Mouse (Mus musculus): ENCODE results near the gene Pqbp1.
A peak's percentile ranks its signal among the peaks of the same experiment; 100 is the strongest.

The Pqbp1 gene

DNA sequence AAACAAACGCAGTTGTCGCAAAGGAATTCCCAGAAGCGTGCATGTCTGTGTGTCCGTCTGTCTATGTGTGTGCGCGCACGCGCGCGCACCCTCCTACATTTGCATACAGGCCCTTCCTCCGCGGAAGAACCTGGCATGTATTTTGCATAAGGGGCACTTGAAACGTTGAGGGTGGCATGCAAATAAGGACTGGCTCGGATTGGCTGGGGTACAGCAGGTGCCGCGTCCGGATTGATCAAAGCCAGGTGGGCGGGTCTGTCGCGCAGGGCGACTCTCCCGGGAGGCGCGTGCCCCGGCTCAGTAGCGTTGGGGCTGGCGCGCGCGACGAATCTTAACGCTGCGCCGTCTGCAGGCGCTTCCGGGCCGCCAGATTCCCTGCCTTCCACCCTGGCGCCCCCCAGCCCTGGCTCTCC is 21.1 kb downstream of the Pqbp1 start, which contains the start of gene Pim2:
Gene Pim2 (plus strand): TSS at position 256 of the 413 bp plus-strand sequence.
- peak; percentile 81 for DNase-seq

DNA sequence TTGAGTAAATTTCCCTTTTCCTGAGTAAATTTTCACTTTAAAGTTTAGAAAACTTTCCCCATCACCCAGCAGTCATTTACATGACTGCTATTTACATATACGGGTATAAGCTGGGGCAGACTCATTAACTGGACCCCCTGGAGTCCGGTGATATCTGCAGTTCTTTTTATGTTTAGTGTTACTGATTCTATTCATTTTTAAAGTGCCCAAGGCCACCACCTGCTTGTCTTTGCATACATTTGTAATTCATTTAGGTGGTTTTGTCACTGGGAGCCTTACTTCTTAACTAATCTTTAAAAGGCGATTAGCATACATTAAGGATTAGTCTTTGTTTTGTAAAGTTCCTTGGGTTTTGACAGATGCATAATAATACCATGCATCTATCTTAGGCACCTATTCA is 29.2 kb downstream of the Pqbp1 start:
- no peak for DNase-seq

GRCm38 (mm10) chrX:7868506-7868905 is 30.6 kb downstream of the Pqbp1 start:
- no peak for DNase-seq

- no peak for DNase-seq
These were observed 31.9 kb downstream of the Pqbp1 start for GRCm38 (mm10) chrX:7867141-7867540.

- no peak for DNase-seq
These were observed 33.3 kb downstream of the Pqbp1 start for GRCm38 (mm10) chrX:7865786-7866185.

DNA sequence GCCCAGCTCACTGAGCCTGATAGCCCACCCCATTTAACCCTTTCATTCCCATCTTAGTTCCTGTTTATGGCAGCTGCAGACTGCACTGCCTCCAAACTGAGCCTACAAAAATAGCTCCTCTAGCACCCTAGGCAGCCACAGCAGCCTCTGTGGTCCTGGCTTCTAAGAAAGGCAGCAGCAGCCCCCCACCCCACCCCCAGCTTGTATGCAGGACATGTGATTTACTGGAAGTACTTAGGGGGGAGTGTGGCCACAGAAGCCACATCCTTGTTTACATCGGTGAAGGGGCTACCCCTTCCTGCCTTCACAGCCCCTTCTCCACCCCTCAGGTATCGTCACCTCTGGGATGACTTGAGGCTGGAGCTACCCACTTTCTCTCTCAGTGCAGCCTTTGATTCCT is 33.7 kb downstream of the Pqbp1 start:
- no peak for DNase-seq

DNA sequence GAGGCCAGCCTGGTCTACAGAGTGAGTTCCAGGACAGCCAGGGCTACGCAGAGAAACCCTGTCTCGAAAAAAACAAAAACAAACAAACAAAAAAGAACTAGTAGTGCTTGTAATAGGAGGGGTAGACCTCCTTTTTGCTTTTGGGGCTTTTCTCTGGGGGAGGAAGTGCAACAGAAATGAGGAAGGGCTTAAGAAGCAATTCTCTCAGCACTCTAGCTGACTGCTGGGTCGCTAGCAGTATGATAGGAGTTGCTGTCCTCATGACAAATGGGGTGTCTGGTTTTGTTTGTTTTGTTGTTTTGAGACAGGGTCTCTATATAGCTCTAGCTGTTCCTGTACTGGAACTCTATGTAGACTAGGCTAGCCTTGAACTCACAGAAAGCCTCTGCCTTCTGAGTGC is 34.5 kb downstream of the Pqbp1 start:
- DNase-seq = no peak

GRCm38 (mm10) chrX:7863181-7863580 is 35.9 kb downstream of the Pqbp1 start:
- DNase-seq = no peak

- DNase-seq = no peak
These were observed 39.8 kb downstream of the Pqbp1 start for GRCm38 (mm10) chrX:7859191-7859753.

GRCm38 (mm10) chrX:7854578-7854977 is 44.5 kb downstream of the Pqbp1 start:
- peak; percentile 32 for DNase-seq

DNA sequence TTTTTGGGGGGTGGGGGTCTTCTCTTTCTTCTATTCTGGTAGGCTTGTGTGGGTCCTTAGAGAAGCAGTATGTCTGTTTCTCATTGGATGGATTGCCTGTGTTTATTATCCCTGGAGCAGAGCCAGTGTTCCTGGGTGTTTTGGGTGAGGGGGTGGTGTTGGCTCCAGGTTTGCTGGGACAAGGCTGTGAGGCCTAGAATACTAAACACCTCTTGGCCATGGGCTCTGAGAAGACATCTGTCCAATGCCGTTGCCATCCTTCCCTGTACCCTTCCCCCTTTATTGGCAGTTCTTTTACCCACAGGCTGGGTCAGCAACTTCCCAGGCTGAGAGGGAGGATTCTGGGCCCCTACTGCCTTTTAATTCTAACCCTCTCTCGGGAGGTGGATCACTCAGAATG is 51.2 kb downstream of the Pqbp1 start:
- DNase-seq = no peak

All from cerebellum, adult 8-10 months (tissue).